Mouse (Mus musculus) embryonic fibroblast, embryonic 13.5 days (primary cell): ENCODE data around the gene Cst3. TPM values are rescaled to one million over a fixed set of nuclear protein-coding genes. Genes with fewer than 3 reads are reported as not detected.

Source experiments
- H3K27ac ChIP-seq: 2 replicates; pipeline ENCODE4 v1.5.1; 2012; ENCODE audit warnings: low read length, control low read depth, inconsistent platforms; ENCODE audit not compliant: insufficient read depth
- H3K4me1 ChIP-seq: 2 replicates; pipeline ENCODE4 v1.6.1; 2011; ENCODE audit warnings: low read length; ENCODE audit not compliant: control insufficient read depth, insufficient read depth
- H3K4me3 ChIP-seq: 2 replicates; pipeline ENCODE4 v1.5.1; 2011; ENCODE audit warnings: mild to moderate bottlenecking, control low read depth, low read length; ENCODE audit not compliant: insufficient read depth
- CTCF ChIP-seq: IDR thresholded peaks from 2 replicates; pipeline ENCODE4 v1.5.1; 2011; ENCODE audit warnings: mild to moderate bottlenecking, control low read depth, low read length, moderate library complexity, borderline replicate concordance; ENCODE audit not compliant: insufficient read depth
- POLR2A ChIP-seq: IDR thresholded peaks from 2 replicates; pipeline ENCODE4 v1.6.1; 2011; ENCODE audit warnings: low read depth, mild to moderate bottlenecking, control low read depth, low read length, moderate library complexity
- polyA plus RNA-seq: library from polyadenylated mRNA; stranded (reverse); fragments of >200 nt; gene quantifications from 2 replicates; pipeline ENCODE4 v1.2.4, GENCODE M21; 2011; ENCODE audit warnings: low read depth; ENCODE audit not compliant: missing spikeins, insufficient read length

The Cst3 gene
- polyA plus RNA-seq, 1 experiment, result 419 TPM

- Histone ChIP-seq H3K27ac (peak overlapping the region; percentile 54; the same call in 1 of the 2 replicates), H3K4me3 (no peak overlapping the region), H3K4me1 (peaks cover 10% of the 10 kb centered on the region)
- TF ChIP-seq CTCF (no peak), POLR2A (no peak)
Observed at GRCm38 (mm10) chr2:148878641-148879130, 3.2 kb upstream of the Cst3 start.

DNA sequence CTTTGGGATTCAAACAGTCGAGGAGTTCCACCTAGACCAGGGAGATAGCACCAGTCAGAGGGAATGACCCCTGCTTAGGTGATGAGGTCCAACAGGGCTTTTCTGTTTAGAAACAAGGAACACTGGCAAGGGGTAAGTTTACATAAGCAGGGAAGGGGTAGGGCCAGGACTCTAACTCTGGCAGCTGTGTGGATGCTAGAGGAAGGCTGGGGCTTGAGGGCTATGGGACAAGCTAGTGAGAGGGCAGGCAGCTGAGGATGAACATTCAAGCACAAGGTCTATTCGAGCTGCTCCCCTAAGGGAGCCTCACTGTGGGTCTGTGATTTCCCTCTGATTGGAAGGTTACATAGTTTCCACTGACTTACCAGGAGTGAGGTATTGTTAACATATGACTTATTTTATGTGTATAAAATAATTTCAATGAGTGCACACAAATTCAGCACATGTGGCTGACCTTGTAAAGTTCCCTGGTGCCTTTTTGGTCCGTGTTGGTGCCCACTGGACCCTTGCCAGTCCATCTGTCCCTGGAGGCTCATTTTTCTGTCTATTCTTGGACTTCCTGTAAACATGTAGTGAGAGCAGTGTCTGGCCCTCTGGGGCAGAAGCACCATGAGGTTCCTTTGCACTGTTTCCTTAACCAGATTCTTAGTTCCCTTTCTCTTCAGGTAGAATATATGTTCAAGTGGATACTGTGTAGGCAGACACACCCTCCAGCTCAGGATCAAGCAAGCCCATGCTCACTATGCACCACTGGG lies 1.7 kb upstream of the Cst3 start:
- TF ChIP-seq CTCF (no peak), POLR2A (no peak)
- Histone ChIP-seq H3K4me1 (peaks cover 10% of the 10 kb centered on the region), H3K27ac (no peak overlapping the region), H3K4me3 (no peak overlapping the region)

- Histone ChIP-seq H3K27ac (peak overlapping the region; percentile 35), H3K4me3 (peak overlapping the region; percentile 88), H3K4me1 (peaks cover 10% of the 10 kb centered on the region)
- TF ChIP-seq POLR2A, result no peak
- no peak for TF ChIP-seq CTCF
Observed at GRCm38 (mm10) chr2:148874617-148875334, 716 bp downstream of the Cst3 start.

GRCm38 (mm10) chr2:148874224-148874616 lies 1.3 kb downstream of the Cst3 start:
- H3K4me1 ChIP-seq, result peaks cover 10% of the 10 kb centered on the region

GRCm38 (mm10) chr2:148872860-148873259 lies 2.6 kb downstream of the Cst3 start:
- Histone ChIP-seq H3K4me3 (peak overlapping the region; percentile 11; the same call in 1 of the 2 replicates), H3K4me1 (peaks cover 4% of the 10 kb centered on the region; the same call in 1 of the 2 replicates), H3K27ac (0 out of 2 replicates have a peak overlapping the region, but pooled peaks have one; percentile 20)
- no peak for TF ChIP-seq CTCF
- TF ChIP-seq POLR2A, result no peak

More at GRCm38 (mm10) chr2:148874224-148874616, 1.3 kb downstream of the Cst3 start:
- Histone ChIP-seq H3K27ac (no peak overlapping the region), H3K4me3 (peak overlapping the region; percentile 88)
- TF ChIP-seq POLR2A, result no peak
- TF ChIP-seq CTCF, result no peak

- no peak overlapping the region for H3K4me3 ChIP-seq
- no peaks in the 10 kb centered on the region for H3K4me1 ChIP-seq
- no peak overlapping the region for H3K27ac ChIP-seq
- peak; percentile 55; the same call in 1 of the 2 replicates for TF ChIP-seq POLR2A
- no peak for TF ChIP-seq CTCF
Observed at GRCm38 (mm10) chr2:148870526-148870925, 5.0 kb downstream of the Cst3 start.

DNA sequence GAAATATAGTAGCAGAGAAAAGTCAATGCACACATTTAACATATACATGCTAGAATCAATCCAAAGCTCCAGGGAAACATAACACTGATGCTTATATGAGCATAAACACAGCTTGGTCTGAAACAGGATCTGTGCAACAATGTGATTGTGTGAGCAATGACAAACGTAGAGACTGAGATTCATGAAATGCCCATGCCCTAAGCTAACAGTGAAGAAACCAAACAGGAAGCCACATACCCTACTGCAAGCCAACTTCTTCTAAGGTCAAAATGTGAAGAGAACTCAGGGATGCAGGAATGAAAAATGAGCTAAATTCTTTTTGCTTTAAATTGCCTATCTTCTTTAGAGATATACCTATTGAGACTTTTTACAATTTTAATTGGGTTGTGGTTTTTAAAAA lies 6.5 kb downstream of the Cst3 start:
- TF ChIP-seq CTCF (no peak), POLR2A (no peak)
- H3K4me1 ChIP-seq, result no peaks in the 10 kb centered on the region

GRCm38 (mm10) chr2:148864966-148865365 lies 10.5 kb downstream of the Cst3 start, which contains the start of gene 9230104L09Rik:
Gene 9230104L09Rik (minus strand): TSS chr2:148865038.
- no peak within 1 kb of the TSS for H3K4me3 ChIP-seq
- TF ChIP-seq POLR2A (no peak), CTCF (no peak)
- no peak within 1 kb of the TSS for H3K27ac ChIP-seq
- H3K4me1 ChIP-seq, result no peaks in the 10 kb centered on the region

More for the DNA sequence above, 6.5 kb downstream of the Cst3 start:
- Histone ChIP-seq H3K27ac (no peak overlapping the region), H3K4me3 (no peak overlapping the region)

GRCm38 (mm10) chr2:148861693-148862092 lies 13.8 kb downstream of the Cst3 start:
- Histone ChIP-seq H3K27ac (no peak overlapping the region), H3K4me1 (peaks cover 8% of the 10 kb centered on the region), H3K4me3 (no peak overlapping the region)
- TF ChIP-seq POLR2A (no peak), CTCF (no peak)
